Mouse (Mus musculus) liver, adult 2 months (tissue): ENCODE results near the gene Pigyl.
A peak's percentile ranks its signal among the peaks of the same experiment; 100 is the strongest.

ENCODE experiments used
- CTCF ChIP-seq: fragments of 200-500 bp; IDR thresholded peaks from 2 replicates; pipeline ENCODE4 v1.5.1; 2011; ENCODE audit warnings: low read depth, low read length, control low read depth
- POLR2A ChIP-seq: fragments of 200-500 bp; IDR thresholded peaks from 2 replicates; pipeline ENCODE4 v1.6.1; 2011; ENCODE audit warnings: low read length, control low read depth; ENCODE audit not compliant: insufficient read depth; ENCODE audit errors: extremely low read depth

DNA sequence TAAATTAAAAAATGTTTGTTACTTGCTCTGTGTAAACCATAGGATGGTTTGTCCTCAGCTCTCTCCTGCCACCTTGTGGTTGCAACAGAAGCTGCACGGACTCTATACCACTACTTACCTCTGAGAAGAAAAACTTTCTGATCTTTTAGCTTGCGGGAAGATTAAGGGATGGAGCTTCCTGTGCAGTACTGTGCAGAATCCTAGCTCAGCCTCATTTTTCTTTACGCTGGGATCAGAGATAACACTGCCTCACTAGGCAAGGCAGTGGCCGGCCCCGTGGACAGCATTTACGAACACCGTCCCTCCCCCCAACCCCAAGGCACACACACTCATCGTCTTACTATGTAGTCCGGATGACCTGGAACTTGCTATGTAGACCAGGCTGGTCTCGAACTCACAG lies 1.0 kb upstream of the Pigyl start:
- TF ChIP-seq POLR2A (no peak), CTCF (peak; percentile 56)
